In genomic region chr13:116882226-116882625, GRCm38 (mm10) we compare ENCODE assay signal across 19 mouse cellular contexts.
DNase-seq lines count a peak whose midpoint lies in the region; ATAC-seq and TF ChIP-seq lines count a peak whose summit lies in the region.
"Had no signal": no experiment of that assay in that cellular context is flagged by ENCODE, and none has a peak within 500 bp of the region (broad histone marks: within the 10 kb centered on the region; RNA-seq: fewer than 3 reads in every experiment).

No protein-coding gene starts in this region.

- H3K4me3 ChIP-seq in embryonic facial prominence, embryonic 14.5 days (ENCODE audit: low read depth, low read length) = no peak overlapping the region
- H3K4me3 ChIP-seq in embryonic facial prominence, embryonic 10.5 days = no peak overlapping the region
- H3K4me3 ChIP-seq in heart, embryonic 14.5 days (ENCODE audit: control insufficient read depth in 1 of 2, insufficient read depth in 1 of 2, low read depth in 1 of 2, low read length in 2 of 2) = no peak overlapping the region
- no peak overlapping the region for H3K4me3 ChIP-seq in lung, embryonic 14.5 days (ENCODE audit: low read depth, low read length)
- H3K4me3 ChIP-seq in neural tube, embryonic 11.5 days (ENCODE audit: low read depth, low read length) = no peak overlapping the region
- H3K4me3 ChIP-seq: forebrain, embryonic 12.5 days had no signal

- no peak overlapping the region for H3K9ac ChIP-seq in embryonic facial prominence, embryonic 14.5 days (ENCODE audit: low read depth, low read length)
- no peak overlapping the region for H3K9ac ChIP-seq in heart, embryonic 14.5 days (ENCODE audit: low read length)
- no peak overlapping the region for H3K9ac ChIP-seq in lung, embryonic 14.5 days
- H3K9ac ChIP-seq in neural tube, embryonic 11.5 days (ENCODE audit: low read length) = no peak overlapping the region
- H3K9ac ChIP-seq: forebrain, embryonic 12.5 days had no signal

- ATAC-seq in embryonic facial prominence, embryonic 14.5 days (ENCODE audit: low read depth) = peak; percentile 26; the same call in 1 of the 2 replicates
- ATAC-seq in heart, embryonic 14.5 days (ENCODE audit: insufficient number of reproducible peaks, insufficient read depth, low FRiP score, low read depth) = peak; percentile 73
- ATAC-seq in lung, embryonic 14.5 days (ENCODE audit: insufficient read depth) = peak; percentile 95
- ATAC-seq in neural tube, embryonic 11.5 days (ENCODE audit: insufficient read depth, low FRiP score, low TSS enrichment) = 0 out of 2 replicates have a peak, but pooled peaks have one; percentile 15
- ATAC-seq: inflammation-experienced regulatory T-cells, adult 6 months had no signal

- no peak for DNase-seq in embryonic facial prominence, embryonic 14.5 days (ENCODE audit: low spot score)
- no peak for DNase-seq in embryonic facial prominence, embryonic 10.5 days (ENCODE audit: low spot score)
- no peak for DNase-seq in heart, adult 11 months
- DNase-seq in lung, embryonic 14.5 days = peak; percentile 66
- no peak for DNase-seq in lung, postnatal 4 days
- no peak for DNase-seq in neural tube, embryonic 11.5 days (ENCODE audit: low spot score)
- no peak for DNase-seq in neural tube, embryonic 10.5 days (ENCODE audit: extremely low spot score, low spot score)
- DNase-seq: adrenal gland, adult 2 months; cerebellum, adult 2 months; cerebellum, postnatal 36 days; kidney, adult 2 months; kidney, postnatal 10 days; liver; right cerebral cortex, postnatal 14 days; spleen, adult 18-20 months; thymus, postnatal 36 days had no signal

- H3K4me1 ChIP-seq in embryonic facial prominence, embryonic 14.5 days (ENCODE audit: control insufficient read depth, insufficient read depth, low read length) = no peaks in the 10 kb centered on the region
- no peaks in the 10 kb centered on the region for H3K4me1 ChIP-seq in embryonic facial prominence, embryonic 10.5 days
- no peaks in the 10 kb centered on the region for H3K4me1 ChIP-seq in heart, embryonic 14.5 days (ENCODE audit: control insufficient read depth in 2 of 2, insufficient read depth in 2 of 2, low read length in 2 of 2)
- no peaks in the 10 kb centered on the region for H3K4me1 ChIP-seq in lung, embryonic 14.5 days (ENCODE audit: insufficient read depth)
- H3K4me1 ChIP-seq in neural tube, embryonic 11.5 days (ENCODE audit: control insufficient read depth, insufficient read depth, low read length) = no peaks in the 10 kb centered on the region
- H3K4me1 ChIP-seq: forebrain, embryonic 12.5 days had no signal

- H3K27ac ChIP-seq in embryonic facial prominence, embryonic 14.5 days (replicated peaks; ENCODE audit: low read depth, low read length) = no peak overlapping the region
- no peak overlapping the region for H3K27ac ChIP-seq in embryonic facial prominence, embryonic 10.5 days (replicated peaks)
- peak overlapping the region in 1 of 2 experiments; percentile 57; a peak in 2 of 4 replicates for H3K27ac ChIP-seq in heart, embryonic 14.5 days (replicated peaks in 1 of 2; ENCODE audit: control insufficient read depth in 1 of 2, insufficient read depth in 1 of 2, low read depth in 2 of 2, low read length in 2 of 2)
- H3K27ac ChIP-seq in lung, embryonic 14.5 days (ENCODE audit: low read depth) = no peak overlapping the region
- no peak overlapping the region for H3K27ac ChIP-seq in neural tube, embryonic 11.5 days (ENCODE audit: low read depth, low read length)
- H3K27ac ChIP-seq: forebrain, embryonic 12.5 days had no signal

- no peak overlapping the region for H3K4me2 ChIP-seq in embryonic facial prominence, embryonic 14.5 days (ENCODE audit: low read depth, low read length)
- no peak overlapping the region for H3K4me2 ChIP-seq in heart, embryonic 14.5 days (ENCODE audit: low read length)
- no peak overlapping the region for H3K4me2 ChIP-seq in lung, embryonic 14.5 days
- no peak overlapping the region for H3K4me2 ChIP-seq in neural tube, embryonic 11.5 days (ENCODE audit: low read depth)
- H3K4me2 ChIP-seq: forebrain, embryonic 12.5 days had no signal

- H3K9me3 ChIP-seq in embryonic facial prominence, embryonic 14.5 days (ENCODE audit: control insufficient read depth, low read length) = no peaks in the 10 kb centered on the region
- H3K9me3 ChIP-seq in embryonic facial prominence, embryonic 10.5 days = no peaks in the 10 kb centered on the region
- no peaks in the 10 kb centered on the region for H3K9me3 ChIP-seq in heart, embryonic 14.5 days (ENCODE audit: control insufficient read depth, low read length)
- H3K9me3 ChIP-seq in lung, embryonic 14.5 days (ENCODE audit: low read depth, low read length) = no peaks in the 10 kb centered on the region
- H3K9me3 ChIP-seq in neural tube, embryonic 11.5 days (ENCODE audit: control insufficient read depth, low read length) = no peaks in the 10 kb centered on the region
- H3K9me3 ChIP-seq: forebrain, embryonic 12.5 days had no signal

- no peak for TF ChIP-seq CTCF in lung, embryonic 14.5 days (IDR thresholded peaks at IDR 0.05; ENCODE audit: low read depth)

- peaks cover 8% of the 10 kb centered on the region; the same call in 1 of the 2 replicates for H3K36me3 ChIP-seq in embryonic facial prominence, embryonic 14.5 days (ENCODE audit: control insufficient read depth, insufficient read depth, low read length)
- H3K36me3 ChIP-seq in embryonic facial prominence, embryonic 10.5 days (replicated peaks) = peaks cover 7% of the 10 kb centered on the region; the same call in 1 of the 2 replicates
- H3K36me3 ChIP-seq in heart, embryonic 14.5 days (ENCODE audit: control insufficient read depth, insufficient read depth, low read length) = peaks cover 15% of the 10 kb centered on the region; the same call in 1 of the 2 replicates
- no peaks in the 10 kb centered on the region for H3K36me3 ChIP-seq in lung, embryonic 14.5 days (ENCODE audit: insufficient read depth)
- no peaks in the 10 kb centered on the region for H3K36me3 ChIP-seq in neural tube, embryonic 11.5 days (ENCODE audit: control insufficient read depth, insufficient read depth, low read length)

- 82% methylated on average over 7 of the region's 7 CpGs for WGBS in embryonic facial prominence, embryonic 14.5 days
- WGBS in embryonic facial prominence, embryonic 10.5 days = 88% methylated on average over 7 of the region's 7 CpGs
- WGBS in heart, embryonic 14.5 days = 49% methylated on average over 7 of the region's 7 CpGs
- WGBS in lung, embryonic 14.5 days = 49% methylated on average over 7 of the region's 7 CpGs
- WGBS in neural tube, embryonic 11.5 days = 90% methylated on average over 7 of the region's 7 CpGs

- H3K27me3 ChIP-seq in embryonic facial prominence, embryonic 14.5 days (replicated peaks; ENCODE audit: control insufficient read depth, insufficient read depth, low read length) = no peaks in the 10 kb centered on the region
- H3K27me3 ChIP-seq in embryonic facial prominence, embryonic 10.5 days (replicated peaks; ENCODE audit: low read depth, poor library complexity, severe bottlenecking) = no peaks in the 10 kb centered on the region
- H3K27me3 ChIP-seq in heart, embryonic 14.5 days (ENCODE audit: control insufficient read depth, insufficient read depth, low read length) = no peaks in the 10 kb centered on the region
- no peaks in the 10 kb centered on the region for H3K27me3 ChIP-seq in lung, embryonic 14.5 days (ENCODE audit: insufficient read depth, low read length)
- H3K27me3 ChIP-seq in neural tube, embryonic 11.5 days (ENCODE audit: control insufficient read depth, insufficient read depth, low read length) = no peaks in the 10 kb centered on the region
- H3K27me3 ChIP-seq: forebrain, embryonic 12.5 days had no signal

Comparison
In these comparisons a context has a peak if more than half of its experiments do, and no peak if none do; other contexts are left out.
1. ATAC-seq: peak in every context shown above with its lines; median percentile 95 in lung, embryonic 14.5 days; 73 in heart, embryonic 14.5 days; 26 in embryonic facial prominence, embryonic 14.5 days; 15 in neural tube, embryonic 11.5 days.